Mouse (Mus musculus) forebrain, embryonic 11.5 days (tissue): ENCODE data around the gene E4f1. TPM values are rescaled to one million over a fixed set of nuclear protein-coding genes. Genes with fewer than 3 reads are reported as not detected.

ENCODE experiments used
- ATAC-seq: fragments of 200-750 bp; cut with Nextera tagmentation; replicated peaks from 2 replicates; pipeline ENCODE4 v1.8.0; 2017; ENCODE audit warnings: moderate TSS enrichment; ENCODE audit not compliant: low FRiP score
- DNase-seq: peaks from one replicate; pipeline ENCODE4 v3.0.0-alpha.2; 2017; ENCODE audit warnings: low spot score
- H3K27ac ChIP-seq: fragments of 300-500 bp; sonication (generic); 2 replicates; pipeline ENCODE4 v1.5.1; 2014; ENCODE audit warnings: low read depth, low read length
- H3K27me3 ChIP-seq: fragments of 300-500 bp; sonication (generic); 2 replicates; pipeline ENCODE4 v1.6.1; 2014; ENCODE audit warnings: mild to moderate bottlenecking, low read length, mixed read lengths; ENCODE audit not compliant: control insufficient read depth, insufficient read depth
- H3K36me3 ChIP-seq: fragments of 300-500 bp; sonication (generic); 2 replicates; pipeline ENCODE4 v1.6.1; 2014; ENCODE audit warnings: mild to moderate bottlenecking, low read length, moderate library complexity, mixed read lengths; ENCODE audit not compliant: control insufficient read depth, insufficient read depth
- H3K4me1 ChIP-seq: fragments of 300-500 bp; sonication (generic); replicated peaks from 2 replicates; pipeline ENCODE4 v1.6.1; 2014; ENCODE audit warnings: low read length, mixed read lengths; ENCODE audit not compliant: control insufficient read depth, insufficient read depth
- H3K4me2 ChIP-seq: fragments of 300-500 bp; sonication (generic); 2 replicates; pipeline ENCODE4 v1.6.1; 2014; ENCODE audit warnings: low read depth, mild to moderate bottlenecking, low read length, moderate library complexity, mixed read lengths; ENCODE audit not compliant: severe bottlenecking
- H3K4me3 ChIP-seq: fragments of 300-500 bp; sonication (generic); 2 replicates; pipeline ENCODE4 v1.5.1; 2014; ENCODE audit warnings: low read depth, low read length
- H3K9ac ChIP-seq: fragments of 300-500 bp; sonication (generic); 2 replicates; pipeline ENCODE4 v1.6.1; 2014; ENCODE audit warnings: low read length
- H3K9me3 ChIP-seq: fragments of 300-500 bp; sonication (generic); 2 replicates; pipeline ENCODE4 v1.6.1; 2016; ENCODE audit warnings: low read length, mixed read lengths; ENCODE audit not compliant: control insufficient read depth
- WGBS: fragments of 180-500 bp; shearing (Covaris S2); extraction: QIAGEN DNeasy Blood & Tissue Kit; methylation state at CpG from one replicate; pipeline ENCODE4 v1.1.7; 2014; 5-methylcytosine and 5-hydroxymethylcytosine counted together
- polyA plus RNA-seq: library from polyadenylated mRNA; unstranded; fragments of >200 nt; fragmentation: Nextera tagmentation; extraction: Ambion mirVana; gene quantifications from 2 replicates; pipeline ENCODE4 v1.2.1, GENCODE M21; 2014

E4f1 gene
- polyA plus RNA-seq, 1 experiment from 2014 or later = 31.4 TPM

- Histone ChIP-seq H3K4me1 (peaks cover 5% of the 10 kb centered on the region), H3K27me3 (no peaks in the 10 kb centered on the region), H3K9me3 (no peaks in the 10 kb centered on the region), H3K4me3 (peak overlapping the region; percentile 75), H3K36me3 (peaks cover 5% of the 10 kb centered on the region; the same call in 1 of the 2 replicates), H3K27ac (no peak overlapping the region), H3K4me2 (peak overlapping the region; percentile 53), H3K9ac (peak overlapping the region; percentile 89)
- no peak for DNase-seq
- peak; percentile 28 for ATAC-seq
- WGBS = 51% methylated on average over 11 of the region's 11 CpGs
These were observed 8.0 kb upstream of the E4f1 start for GRCm38 (mm10) chr17:24477985-24478600.

DNA sequence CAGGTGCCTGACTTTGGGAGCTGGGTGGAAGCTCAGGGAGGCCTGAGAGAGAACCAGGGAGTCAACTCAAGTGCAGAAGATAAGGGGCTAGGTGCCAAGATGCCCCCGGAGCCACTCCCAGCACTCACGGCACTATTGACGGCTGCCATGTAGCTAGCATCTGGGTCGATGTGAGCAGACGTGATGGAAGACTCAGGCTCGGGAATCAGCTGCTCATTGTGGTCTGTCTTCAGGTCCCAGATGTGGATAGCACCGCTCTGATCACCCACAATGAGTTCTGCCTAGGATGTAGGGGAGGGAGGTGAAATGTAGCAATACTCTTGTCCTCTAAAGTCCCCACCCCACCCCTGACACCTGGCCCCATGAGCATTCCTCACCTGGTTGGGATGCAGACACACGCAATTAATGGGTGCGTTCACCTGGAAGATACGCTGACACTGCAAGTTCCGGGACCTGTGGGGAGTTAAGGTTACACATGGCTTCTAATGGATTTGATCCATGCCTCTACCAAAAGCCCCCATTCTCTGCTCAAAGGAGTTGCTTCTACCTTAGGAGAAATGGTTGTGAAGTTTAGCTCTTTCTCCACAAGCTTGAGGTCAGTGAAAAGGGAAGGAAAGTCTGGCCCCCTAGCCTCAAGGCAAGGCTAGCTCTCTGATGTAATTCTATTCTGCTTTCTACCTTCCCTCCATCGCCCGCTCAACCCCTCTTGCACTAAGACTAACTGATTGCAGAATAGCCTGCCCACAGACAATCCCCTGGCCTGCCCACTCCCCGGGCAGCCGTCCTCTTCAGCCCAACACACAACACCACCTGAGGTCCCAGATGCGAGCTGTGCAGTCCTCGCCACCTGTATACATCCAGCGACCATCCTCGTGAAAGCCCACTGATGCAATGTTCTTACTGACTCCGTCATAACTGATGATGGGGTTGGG lies 7.2 kb upstream of the E4f1 start:
- 92% methylated on average over 20 of the region's 20 CpGs for WGBS
- no peak overlapping the region for H3K9ac ChIP-seq
- no peaks in the 10 kb centered on the region for H3K27me3 ChIP-seq
- no peak for ATAC-seq
- H3K4me2 ChIP-seq = peak overlapping the region; percentile 53; the same call in 1 of the 2 replicates
- no peak overlapping the region for H3K4me3 ChIP-seq
- peaks cover 7% of the 10 kb centered on the region for H3K4me1 ChIP-seq
- H3K9me3 ChIP-seq = no peaks in the 10 kb centered on the region
- DNase-seq = no peak
- H3K27ac ChIP-seq = no peak overlapping the region
- H3K36me3 ChIP-seq = peaks cover 5% of the 10 kb centered on the region; the same call in 1 of the 2 replicates

GRCm38 (mm10) chr17:24476022-24476776 lies 6.1 kb upstream of the E4f1 start:
- WGBS = 92% methylated on average over 10 of the region's 10 CpGs
- H3K4me2 ChIP-seq = no peak overlapping the region
- no peak for DNase-seq
- H3K4me3 ChIP-seq = no peak overlapping the region
- H3K36me3 ChIP-seq = peaks cover 5% of the 10 kb centered on the region; the same call in 1 of the 2 replicates
- peaks cover 14% of the 10 kb centered on the region for H3K4me1 ChIP-seq
- H3K9me3 ChIP-seq = no peaks in the 10 kb centered on the region
- H3K27ac ChIP-seq = no peak overlapping the region
- no peak for ATAC-seq
- no peaks in the 10 kb centered on the region for H3K27me3 ChIP-seq
- H3K9ac ChIP-seq = no peak overlapping the region

DNA sequence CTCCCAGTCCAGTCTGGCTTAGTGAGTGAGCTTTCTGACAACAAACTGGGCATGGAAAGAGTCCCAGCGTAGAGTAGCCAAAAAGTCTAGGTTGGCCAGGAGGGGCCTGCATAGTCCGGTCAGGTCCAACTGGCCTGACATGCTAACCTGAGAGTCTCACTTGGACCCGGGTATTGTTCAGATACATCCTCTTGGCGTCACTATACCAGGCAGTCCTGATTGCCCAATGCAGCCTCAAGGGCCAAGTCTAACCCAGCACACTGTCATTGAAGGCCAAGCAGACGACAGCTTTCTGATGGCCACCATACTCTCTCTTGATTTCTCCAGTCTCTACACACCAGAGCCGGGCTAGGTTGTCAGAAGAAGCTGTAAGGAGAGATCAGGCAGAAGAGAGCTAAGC lies 5.5 kb upstream of the E4f1 start:
- no peak overlapping the region for H3K4me2 ChIP-seq
- peaks cover 14% of the 10 kb centered on the region for H3K4me1 ChIP-seq
- DNase-seq (no peak), ATAC-seq (no peak)
- 93% methylated on average over 6 of the region's 6 CpGs for WGBS
- H3K4me3 ChIP-seq = no peak overlapping the region
- no peak overlapping the region for H3K9ac ChIP-seq
- H3K9me3 ChIP-seq = no peaks in the 10 kb centered on the region
- H3K27ac ChIP-seq = no peak overlapping the region
- H3K36me3 ChIP-seq = peaks cover 5% of the 10 kb centered on the region; the same call in 1 of the 2 replicates
- H3K27me3 ChIP-seq = no peaks in the 10 kb centered on the region

GRCm38 (mm10) chr17:24474557-24474956 lies 4.4 kb upstream of the E4f1 start:
- no peak for ATAC-seq
- 85% methylated on average over 5 of the region's 5 CpGs for WGBS

DNA sequence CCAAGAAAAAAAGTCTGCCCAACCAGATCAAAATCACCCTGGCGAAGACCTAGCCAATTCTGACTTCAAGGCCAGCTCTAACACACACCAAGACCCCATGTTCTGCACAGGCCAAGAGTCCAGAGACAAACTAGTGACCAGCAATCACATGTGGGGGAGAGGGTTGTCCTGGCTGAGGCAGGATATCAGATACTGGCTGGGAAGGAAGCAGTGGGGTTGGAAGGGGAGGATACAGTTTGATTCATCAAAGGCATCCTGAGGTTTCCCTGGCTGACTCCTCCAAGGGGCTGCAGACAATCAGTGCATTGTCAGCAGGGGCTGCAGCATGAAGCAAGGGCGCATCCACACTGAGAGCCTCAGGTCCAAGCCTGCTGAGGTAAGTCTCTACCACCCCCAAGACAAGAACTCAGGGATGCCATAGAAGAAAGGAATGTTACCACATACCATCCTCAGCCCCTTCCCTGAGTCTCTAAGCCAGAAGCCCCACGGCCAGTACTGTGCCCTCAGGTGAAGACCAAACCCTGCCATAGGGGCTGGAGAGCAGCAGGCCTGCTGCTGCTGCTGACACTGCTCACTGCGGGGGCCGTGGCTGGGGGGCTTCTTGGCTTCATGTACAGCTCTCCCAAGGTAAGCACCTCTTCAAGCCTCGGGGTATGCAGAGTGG lies 3.6 kb upstream of the E4f1 start, which contains the start of gene Bricd5:
TSS of gene Bricd5 (plus strand) at position 273 of the 664 bp plus-strand sequence.
- WGBS = 72% methylated on average over 6 of the region's 6 CpGs
- H3K4me2 ChIP-seq = no peak within 1 kb of the TSS
- H3K27ac ChIP-seq = no peak within 1 kb of the TSS
- DNase-seq (no peak), ATAC-seq (no peak)
- no peak within 1 kb of the TSS for H3K9ac ChIP-seq
- H3K36me3 ChIP-seq = peaks cover 5% of the 10 kb centered on the region; the same call in 1 of the 2 replicates
- peak within 1 kb of the TSS; percentile 90; the same call in 1 of the 2 replicates for H3K4me3 ChIP-seq
- H3K9me3 ChIP-seq = no peaks in the 10 kb centered on the region
- peaks cover 14% of the 10 kb centered on the region for H3K4me1 ChIP-seq
- H3K27me3 ChIP-seq = no peaks in the 10 kb centered on the region

More at GRCm38 (mm10) chr17:24474557-24474956, 4.4 kb upstream of the E4f1 start:
- no peak for DNase-seq
- Histone ChIP-seq H3K36me3 (peaks cover 5% of the 10 kb centered on the region; the same call in 1 of the 2 replicates), H3K4me2 (no peak overlapping the region), H3K4me3 (no peak overlapping the region), H3K4me1 (peaks cover 14% of the 10 kb centered on the region), H3K27me3 (no peaks in the 10 kb centered on the region), H3K9me3 (no peaks in the 10 kb centered on the region), H3K27ac (no peak overlapping the region), H3K9ac (no peak overlapping the region)

DNA sequence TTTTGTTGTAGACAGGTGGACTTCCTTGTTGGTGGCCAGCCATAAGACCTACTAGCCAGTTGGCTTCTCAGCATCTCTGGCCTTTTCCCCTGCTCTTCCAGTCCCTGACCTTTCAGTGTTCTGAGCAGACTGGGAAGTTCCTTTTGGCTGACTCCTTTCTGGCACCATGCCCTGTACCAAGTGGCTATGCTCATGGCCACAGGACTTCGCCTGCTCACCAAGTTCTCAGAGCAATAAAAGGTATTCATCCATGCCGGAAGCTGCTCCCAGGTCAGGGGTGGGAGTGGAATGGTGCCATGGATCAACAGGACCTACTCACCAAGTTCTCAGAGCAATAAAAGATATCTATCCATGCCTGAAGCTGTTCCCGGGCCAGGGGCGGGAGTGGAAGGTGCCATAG lies 2.4 kb upstream of the E4f1 start:
- H3K4me1 ChIP-seq = peaks cover 9% of the 10 kb centered on the region; the same call in 1 of the 2 replicates

More for the DNA sequence above, 2.4 kb upstream of the E4f1 start:
- Histone ChIP-seq H3K27ac (no peak overlapping the region), H3K4me2 (peak overlapping the region; percentile 98; the same call in 1 of the 2 replicates), H3K9ac (no peak overlapping the region), H3K36me3 (peaks cover 5% of the 10 kb centered on the region; the same call in 1 of the 2 replicates), H3K9me3 (no peaks in the 10 kb centered on the region), H3K4me3 (peak overlapping the region; percentile 90; the same call in 1 of the 2 replicates), H3K27me3 (no peaks in the 10 kb centered on the region)
- no peak for DNase-seq
- 87% methylated on average over 4 of the region's 4 CpGs for WGBS
- ATAC-seq = no peak
